Mouse (Mus musculus): ENCODE data around the gene Bcl2a1d. TPM values are rescaled to one million over a fixed set of nuclear protein-coding genes. Genes with fewer than 3 reads are reported as not detected.
A peak's percentile ranks its signal among the peaks of the same experiment; 100 is the strongest.
"Not testable (repeated sequence)": the region's sequence is repeated elsewhere in the genome, so short reads cannot be mapped to it uniquely, and the experiment has no call there.

The Bcl2a1d gene
- polyA plus RNA-seq (2012; fragmentation: generic; extraction: Trizol), result 0.06 TPM
- long read RNA-seq, experiment 1, result 0 reads
- long read RNA-seq, experiment 2, result 0 reads

DNA sequence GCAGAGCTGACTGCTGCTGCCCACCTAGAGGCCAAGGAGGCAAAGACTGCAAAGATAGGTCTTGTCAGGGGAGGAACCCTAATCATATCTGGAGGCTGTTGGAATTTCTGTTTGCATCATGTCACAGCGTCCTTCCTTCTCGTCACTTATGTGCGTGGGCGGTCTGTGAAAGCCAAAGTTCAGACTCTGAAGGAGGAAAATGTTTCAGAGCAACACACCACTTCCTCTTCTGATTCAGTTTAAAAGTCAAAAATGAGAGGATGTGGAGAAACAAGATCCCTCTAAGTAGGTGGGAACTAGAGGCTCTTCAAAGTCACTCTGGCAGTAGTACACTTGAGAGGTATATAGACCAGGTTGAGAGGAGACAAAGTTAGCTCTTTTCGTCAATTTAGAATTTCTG is at the start of gene Bcl2a1d:
Gene Bcl2a1d (minus strand): TSS at position 187 of the 400 bp plus-strand sequence.
- not testable (repeated sequence) for H3ac ChIP-seq (ENCODE audit: control insufficient read depth, insufficient read length, low read depth); H3K27me3 ChIP-seq (ENCODE audit: control insufficient read depth, insufficient read depth, insufficient read length); H3K79me3 ChIP-seq (ENCODE audit: low read depth); H3K36me3 ChIP-seq (ENCODE audit: control insufficient read depth, insufficient read depth); H3K4me3 ChIP-seq (ENCODE audit: insufficient read depth, poor library complexity, severe bottlenecking); H3K79me2 ChIP-seq (ENCODE audit: control insufficient read depth, insufficient read depth)

DNA sequence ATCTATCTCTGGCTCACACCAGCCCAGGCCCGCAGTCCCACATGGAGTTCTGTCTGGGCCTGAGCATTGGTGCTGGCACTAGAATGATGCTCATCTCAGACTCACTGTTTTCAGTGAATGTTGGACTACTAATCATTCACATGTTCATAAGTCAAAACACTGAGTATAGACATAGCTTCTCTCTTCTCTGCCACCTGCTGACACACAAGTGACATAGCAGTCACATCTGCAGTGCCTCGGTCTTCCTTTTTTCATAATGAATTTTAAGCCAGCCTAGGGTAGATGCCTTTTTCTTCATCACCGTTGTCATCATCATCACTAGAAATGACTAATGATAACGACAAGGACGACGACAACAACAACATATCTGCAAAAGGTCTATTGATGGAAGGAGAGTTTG is 38.5 kb upstream of the Bcl2a1d start:
- not testable (repeated sequence) for H3K79me3 ChIP-seq (ENCODE audit: low read depth); H3ac ChIP-seq (ENCODE audit: control insufficient read depth, insufficient read length, low read depth); H3K79me2 ChIP-seq (ENCODE audit: control insufficient read depth, insufficient read depth); H3K27me3 ChIP-seq (ENCODE audit: control insufficient read depth, insufficient read depth, insufficient read length); H3K36me3 ChIP-seq (ENCODE audit: control insufficient read depth, insufficient read depth); H3K4me3 ChIP-seq (ENCODE audit: insufficient read depth, poor library complexity, severe bottlenecking)

DNA sequence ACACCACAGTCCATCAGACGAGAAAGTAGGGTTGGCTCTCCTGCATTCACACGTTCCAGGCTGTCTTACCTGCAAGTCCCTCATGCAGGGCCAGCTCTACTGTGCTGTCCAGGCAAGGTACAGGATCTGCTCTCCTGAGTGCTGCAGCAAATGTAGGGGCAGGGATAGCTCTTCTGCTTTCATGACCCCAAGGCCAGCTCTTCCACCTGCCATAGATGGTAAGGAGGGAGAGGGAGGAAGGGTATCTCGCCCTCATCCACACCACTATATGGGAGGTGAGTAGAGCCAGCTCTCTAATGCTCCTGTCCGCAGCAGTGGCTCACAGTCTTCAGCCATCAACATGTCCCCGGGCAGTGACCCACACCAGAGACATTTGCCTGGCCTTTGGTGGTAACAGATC is 37.8 kb upstream of the Bcl2a1d start:
- H3K4me3 ChIP-seq (ENCODE audit: insufficient read depth, poor library complexity, severe bottlenecking); H3ac ChIP-seq (ENCODE audit: control insufficient read depth, insufficient read length, low read depth); H3K36me3 ChIP-seq (ENCODE audit: control insufficient read depth, insufficient read depth); H3K79me2 ChIP-seq (ENCODE audit: control insufficient read depth, insufficient read depth); H3K27me3 ChIP-seq (ENCODE audit: control insufficient read depth, insufficient read depth, insufficient read length); H3K79me3 ChIP-seq (ENCODE audit: low read depth): not testable (repeated sequence)

DNA sequence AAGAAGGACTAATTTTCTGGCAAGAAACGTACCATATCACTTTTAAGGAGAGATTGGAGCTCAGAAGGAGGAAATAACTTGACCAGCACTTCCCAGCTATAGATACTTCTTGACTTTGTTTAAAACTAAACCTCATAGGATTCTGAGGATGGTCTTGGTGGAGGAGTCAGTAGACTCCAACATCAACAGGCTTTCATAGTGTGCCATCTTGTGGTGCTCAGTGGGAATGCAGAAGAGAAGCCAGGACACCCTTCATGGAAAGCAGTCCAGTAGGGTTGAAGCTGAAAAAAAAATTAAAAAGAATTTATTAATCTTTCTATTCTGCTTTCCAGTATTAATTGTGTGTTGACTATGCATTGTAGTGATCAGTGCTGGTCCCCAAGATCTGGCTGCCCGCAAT is 15.0 kb upstream of the Bcl2a1d start:
- not testable (repeated sequence) for H3K36me3 ChIP-seq (ENCODE audit: control insufficient read depth, insufficient read depth); H3K79me3 ChIP-seq (ENCODE audit: low read depth); H3K4me3 ChIP-seq (ENCODE audit: insufficient read depth, poor library complexity, severe bottlenecking); H3ac ChIP-seq (ENCODE audit: control insufficient read depth, insufficient read length, low read depth); H3K27me3 ChIP-seq (ENCODE audit: control insufficient read depth, insufficient read depth, insufficient read length); H3K79me2 ChIP-seq (ENCODE audit: control insufficient read depth, insufficient read depth)

DNA sequence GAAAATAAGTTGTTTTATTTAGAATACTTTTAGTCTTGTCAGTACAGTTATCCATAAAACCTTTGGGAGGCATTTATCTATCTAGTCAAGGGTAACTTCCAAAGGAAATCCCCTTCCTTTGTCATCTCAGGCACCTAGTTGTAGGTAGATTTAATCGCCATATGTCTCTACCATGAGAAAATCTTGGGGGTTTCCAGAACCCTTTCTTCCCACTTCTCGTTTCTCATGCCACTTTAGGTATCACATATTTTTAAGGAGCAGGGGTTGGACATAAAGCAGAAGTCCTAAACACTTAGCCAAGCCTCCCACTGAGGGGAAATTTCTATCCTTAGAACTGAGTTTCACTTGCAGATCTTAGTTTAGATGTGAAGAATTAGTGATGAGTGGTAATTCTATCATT is 14.3 kb upstream of the Bcl2a1d start:
- H3K79me2 ChIP-seq (ENCODE audit: control insufficient read depth, insufficient read depth); H3K79me3 ChIP-seq (ENCODE audit: low read depth); H3K4me3 ChIP-seq (ENCODE audit: insufficient read depth, poor library complexity, severe bottlenecking); H3K36me3 ChIP-seq (ENCODE audit: control insufficient read depth, insufficient read depth); H3ac ChIP-seq (ENCODE audit: control insufficient read depth, insufficient read length, low read depth); H3K27me3 ChIP-seq (ENCODE audit: control insufficient read depth, insufficient read depth, insufficient read length): not testable (repeated sequence)

DNA sequence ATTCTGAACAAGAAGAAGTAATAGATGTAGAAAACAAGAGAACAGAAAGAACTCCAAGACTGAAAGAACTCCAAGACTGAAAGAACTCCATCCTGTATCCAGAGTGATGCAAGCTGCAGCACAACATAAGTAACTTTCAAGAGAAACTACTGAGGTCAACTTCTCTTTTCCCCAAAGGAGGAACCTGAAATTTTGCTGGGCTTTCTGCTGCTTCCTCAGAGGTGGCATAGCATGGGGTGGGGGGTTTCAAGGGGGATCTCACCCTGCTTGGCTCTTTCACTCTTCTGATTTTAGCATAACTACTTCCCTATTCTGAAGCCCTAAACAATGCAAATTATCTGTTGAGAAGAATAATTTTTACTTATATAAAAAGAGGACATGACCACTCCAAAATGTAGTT is 3.6 kb upstream of the Bcl2a1d start:
- not testable (repeated sequence) for H3ac ChIP-seq (ENCODE audit: control insufficient read depth, insufficient read length, low read depth); H3K27me3 ChIP-seq (ENCODE audit: control insufficient read depth, insufficient read depth, insufficient read length); H3K79me3 ChIP-seq (ENCODE audit: low read depth); H3K4me3 ChIP-seq (ENCODE audit: insufficient read depth, poor library complexity, severe bottlenecking); H3K79me2 ChIP-seq (ENCODE audit: control insufficient read depth, insufficient read depth); H3K36me3 ChIP-seq (ENCODE audit: control insufficient read depth, insufficient read depth)

DNA sequence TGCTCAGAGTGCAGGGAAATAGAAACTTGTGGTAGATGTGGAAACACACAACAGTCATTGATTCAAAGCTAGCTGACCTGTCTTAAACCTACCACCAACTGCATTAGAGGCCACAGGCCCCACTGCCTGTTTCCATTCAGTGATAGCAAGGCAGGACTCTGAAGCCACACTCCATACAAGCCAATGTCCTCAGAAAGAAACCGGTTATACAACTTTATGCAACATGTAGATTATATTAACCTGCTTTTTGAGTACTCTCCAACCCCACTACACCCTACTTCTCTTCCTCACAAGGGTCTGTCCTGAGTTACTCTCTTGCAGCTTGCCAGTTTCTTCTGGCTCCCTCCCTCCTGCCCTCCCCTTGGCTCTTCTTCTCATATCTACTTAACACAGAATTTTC is 1.5 kb upstream of the Bcl2a1d start:
- H3K27me3 ChIP-seq (ENCODE audit: control insufficient read depth, insufficient read depth, insufficient read length); H3K79me3 ChIP-seq (ENCODE audit: low read depth); H3K4me3 ChIP-seq (ENCODE audit: insufficient read depth, poor library complexity, severe bottlenecking); H3K36me3 ChIP-seq (ENCODE audit: control insufficient read depth, insufficient read depth); H3ac ChIP-seq (ENCODE audit: control insufficient read depth, insufficient read length, low read depth); H3K79me2 ChIP-seq (ENCODE audit: control insufficient read depth, insufficient read depth): not testable (repeated sequence)

DNA sequence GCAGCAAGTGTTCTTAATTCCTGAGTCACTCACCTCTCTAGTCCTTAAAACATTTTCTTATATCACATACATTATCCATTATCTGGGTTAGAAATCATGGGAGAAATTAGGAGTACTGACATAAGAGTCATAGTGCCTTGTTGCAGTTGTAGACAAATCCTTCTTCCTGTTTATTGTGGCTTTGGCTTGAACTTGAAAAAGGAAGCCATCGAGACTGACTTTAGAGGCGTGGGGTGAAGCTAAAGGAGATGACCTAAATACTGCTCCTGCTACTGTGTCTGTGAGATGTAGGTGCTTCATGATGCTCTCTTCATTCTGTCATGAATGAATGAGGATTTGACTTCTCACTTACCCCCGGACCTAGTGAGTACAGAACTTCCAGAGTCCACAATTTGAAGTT is 620 bp upstream of the Bcl2a1d start:
- H3K27me3 ChIP-seq (ENCODE audit: control insufficient read depth, insufficient read depth, insufficient read length), result not testable (repeated sequence)

DNA sequence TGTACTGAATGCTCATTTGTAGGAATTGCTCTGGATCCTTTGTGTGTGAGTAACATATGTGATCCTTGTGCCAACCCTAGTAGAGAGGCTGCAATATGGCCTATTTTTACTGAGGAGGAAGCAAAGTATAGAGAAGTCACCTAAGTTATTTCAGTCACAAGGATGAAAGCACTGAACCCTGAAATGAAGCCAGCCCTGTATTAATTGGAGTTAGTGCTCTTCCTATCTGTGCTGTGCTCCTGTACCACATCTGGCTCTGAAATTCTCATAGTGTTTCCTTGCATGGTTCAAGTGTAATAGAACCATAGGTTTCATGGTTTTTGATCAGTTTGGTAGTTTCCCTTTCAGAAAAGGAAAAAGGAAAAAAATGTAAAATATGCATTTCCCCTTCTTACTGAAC is 3.4 kb downstream of the Bcl2a1d start:
- not testable (repeated sequence) for H3ac ChIP-seq (ENCODE audit: control insufficient read depth, insufficient read length, low read depth); H3K27me3 ChIP-seq (ENCODE audit: control insufficient read depth, insufficient read depth, insufficient read length); H3K36me3 ChIP-seq (ENCODE audit: control insufficient read depth, insufficient read depth); H3K4me3 ChIP-seq (ENCODE audit: insufficient read depth, poor library complexity, severe bottlenecking); H3K79me3 ChIP-seq (ENCODE audit: low read depth); H3K79me2 ChIP-seq (ENCODE audit: control insufficient read depth, insufficient read depth)

More for the DNA sequence above, 620 bp upstream of the Bcl2a1d start:
- not testable (repeated sequence) for H3K79me2 ChIP-seq (ENCODE audit: control insufficient read depth, insufficient read depth); H3K79me3 ChIP-seq (ENCODE audit: low read depth); H3K36me3 ChIP-seq (ENCODE audit: control insufficient read depth, insufficient read depth); H3K4me3 ChIP-seq (ENCODE audit: insufficient read depth, poor library complexity, severe bottlenecking); H3ac ChIP-seq (ENCODE audit: control insufficient read depth, insufficient read length, low read depth)

DNA sequence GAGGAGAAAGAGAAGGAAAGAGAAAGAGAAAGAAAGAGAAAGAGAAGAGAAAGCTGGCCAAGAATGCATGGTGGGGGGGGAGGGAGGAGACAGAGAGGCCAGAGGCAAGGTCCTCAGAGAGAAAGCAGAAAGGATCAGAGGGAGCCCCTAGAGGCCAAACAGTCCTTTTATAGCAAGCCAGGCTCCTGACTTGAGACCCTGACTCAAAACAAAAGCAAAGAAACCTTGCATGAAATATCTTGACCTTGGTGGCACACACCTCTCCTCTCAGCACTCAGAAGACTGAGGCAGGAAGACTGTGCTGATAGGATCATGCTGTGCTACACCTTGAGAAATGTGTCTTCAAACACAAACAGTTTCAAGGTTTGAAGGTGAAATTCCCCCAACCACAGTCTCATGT is 10.1 kb downstream of the Bcl2a1d start:
- not testable (repeated sequence) for H3K36me3 ChIP-seq (ENCODE audit: control insufficient read depth, insufficient read depth); H3K27me3 ChIP-seq (ENCODE audit: control insufficient read depth, insufficient read depth, insufficient read length); H3K4me3 ChIP-seq (ENCODE audit: insufficient read depth, poor library complexity, severe bottlenecking); H3ac ChIP-seq (ENCODE audit: control insufficient read depth, insufficient read length, low read depth); H3K79me3 ChIP-seq (ENCODE audit: low read depth); H3K79me2 ChIP-seq (ENCODE audit: control insufficient read depth, insufficient read depth)

DNA sequence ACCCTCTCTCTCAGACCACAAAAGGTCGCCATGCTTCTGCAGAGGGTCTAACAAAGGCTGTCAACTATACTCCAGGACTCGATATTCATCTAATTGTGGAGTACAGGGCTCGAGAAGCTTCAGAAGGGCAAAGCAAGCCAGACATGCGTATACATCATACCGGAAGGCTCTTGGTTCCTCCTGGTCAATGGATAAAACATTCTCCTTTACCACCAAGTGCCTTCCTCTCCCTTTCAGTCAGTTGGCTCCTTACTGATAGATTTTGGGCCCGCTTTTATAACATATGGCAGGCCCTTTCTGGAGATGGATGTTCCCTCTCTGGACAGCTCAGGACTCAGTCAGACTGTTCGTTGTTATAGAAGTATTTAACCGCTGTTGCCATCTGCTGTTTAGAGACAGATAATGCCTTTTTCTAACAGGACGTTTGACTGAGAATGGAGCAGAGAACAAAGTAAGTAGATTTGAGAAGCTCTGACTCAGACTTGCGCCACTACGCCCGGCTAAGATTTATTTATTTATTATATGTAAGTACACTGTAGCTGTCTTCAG is 11.7 kb downstream of the Bcl2a1d start, which contains the start of gene Mthfsl:
Gene Mthfsl (minus strand): TSS at position 308 of the 549 bp plus-strand sequence.
- not testable (repeated sequence) for H3K79me2 ChIP-seq (ENCODE audit: control insufficient read depth, insufficient read depth); H3K36me3 ChIP-seq (ENCODE audit: control insufficient read depth, insufficient read depth); H3K27me3 ChIP-seq (ENCODE audit: control insufficient read depth, insufficient read depth, insufficient read length); H3K79me3 ChIP-seq (ENCODE audit: low read depth); H3ac ChIP-seq (ENCODE audit: control insufficient read depth, insufficient read length, low read depth)
- H3K4me3 ChIP-seq (ENCODE audit: insufficient read depth, poor library complexity, severe bottlenecking), result peak within 1 kb of the TSS; percentile 21

DNA sequence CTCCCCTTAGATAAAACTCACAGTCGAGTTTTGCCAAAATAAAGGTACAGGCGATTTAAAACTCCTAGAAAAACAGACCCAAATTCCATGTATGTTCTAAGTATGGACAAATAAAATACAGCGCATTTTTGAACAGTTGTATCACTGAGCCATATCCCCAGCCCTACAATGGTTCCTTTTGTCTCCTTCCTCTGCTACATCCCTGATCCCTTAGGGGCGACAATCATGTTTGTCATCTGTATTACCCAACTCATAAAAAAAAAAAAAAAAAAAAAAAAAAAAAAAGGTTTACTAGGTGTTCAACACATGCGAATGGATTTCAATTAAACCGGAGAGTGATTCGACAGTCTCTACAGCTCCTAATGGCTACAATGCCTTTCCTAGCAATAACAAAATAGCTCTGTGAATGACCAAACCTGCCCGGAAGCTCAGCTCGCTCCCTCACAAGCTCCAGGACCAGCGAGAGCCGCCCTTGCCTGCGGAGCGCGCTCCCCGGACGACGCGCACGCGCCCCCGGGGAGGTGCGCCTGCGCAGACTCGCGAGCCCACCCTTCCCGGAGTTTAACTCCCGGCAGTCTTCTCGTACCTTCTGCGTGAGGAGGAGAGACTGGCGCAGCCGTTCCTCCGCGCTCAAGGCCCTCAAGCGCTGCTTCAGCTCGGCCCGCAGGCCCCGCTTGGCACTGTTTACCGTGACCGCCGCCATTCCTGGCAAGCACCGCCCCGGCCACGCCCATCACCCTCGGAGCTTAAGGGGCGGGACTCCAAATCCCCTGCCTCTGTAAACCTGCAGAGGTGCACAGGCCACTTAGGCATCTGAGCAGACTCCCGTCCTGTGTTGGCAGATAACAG is 12.4 kb downstream of the Bcl2a1d start:
- not testable (repeated sequence) for H3K79me3 ChIP-seq (ENCODE audit: low read depth); H3K79me2 ChIP-seq (ENCODE audit: control insufficient read depth, insufficient read depth); H3K27me3 ChIP-seq (ENCODE audit: control insufficient read depth, insufficient read depth, insufficient read length); H3K36me3 ChIP-seq (ENCODE audit: control insufficient read depth, insufficient read depth); H3ac ChIP-seq (ENCODE audit: control insufficient read depth, insufficient read length, low read depth)
- H3K4me3 ChIP-seq (ENCODE audit: insufficient read depth, poor library complexity, severe bottlenecking), result peak overlapping the region; percentile 14

Measured in C2C12 (cell line).